Mouse (Mus musculus) heart, postnatal 25 days (tissue): Measurements from ENCODE around the gene Erp29. TPM values are rescaled to one million over a fixed set of nuclear protein-coding genes. Genes with fewer than 3 reads are reported as not detected.
"Not testable (repeated sequence)": the region's sequence is repeated elsewhere in the genome, so short reads cannot be mapped to it uniquely, and the experiment has no call there.

Source experiments
- DNase-seq: peaks from one replicate; pipeline ENCODE4 v3.0.0; 2022; ENCODE audit warnings: low spot score
- intact Hi-C: fragments of 180-260 bp; cut with DNase I; formaldehyde crosslinking; loops from one replicate; pipeline ENCODE4 v1.15.1; 2025
- total RNA-seq, 2 experiments: library from RNA; stranded (reverse); gene quantifications; 2 replicates each; pipeline ENCODE4 v1.2.3; 2021

Gene Erp29
- total RNA-seq: 10 to 100 TPM; 83.2 to 84.7 TPM

- intact Hi-C loops: no loop called here
- DNase-seq: peak; percentile 98
Observed at GRCm38 (mm10) chr5:121452026-121452869, at the start of gene Erp29. Gene Erp29 (minus strand): TSS chr5:121452506.

GRCm38 (mm10) chr5:121501424-121501996, 49.2 kb upstream of the Erp29 start:
- intact Hi-C loops, DNase-seq: not testable (repeated sequence)

- no peak for DNase-seq
- intact Hi-C loops: no loop called here
Observed at GRCm38 (mm10) chr5:121500719-121501118, 48.4 kb upstream of the Erp29 start.

GRCm38 (mm10) chr5:121493305-121493704, 41.0 kb upstream of the Erp29 start:
- no peak for DNase-seq
- intact Hi-C loops: no loop called here

GRCm38 (mm10) chr5:121484801-121485200, 32.5 kb upstream of the Erp29 start:
- DNase-seq: no peak
- intact Hi-C loops: no loop called here

GRCm38 (mm10) chr5:121477680-121478079, 25.4 kb upstream of the Erp29 start:
- intact Hi-C loops: loop anchor here (2.0 to 5.0 kb wide), 2 partner anchors 27 to 35 kb away; partner anchors contain the start of gene Tmem116
- no peak for DNase-seq

GRCm38 (mm10) chr5:121476040-121476439, 23.7 kb upstream of the Erp29 start:
- intact Hi-C loops: loop anchor here (2.0 to 5.0 kb wide), 2 partner anchors 25 to 34 kb away; partner anchors contain the start of gene Tmem116
- DNase-seq: no peak

GRCm38 (mm10) chr5:121474610-121475009, 22.3 kb upstream of the Erp29 start:
- intact Hi-C loops: loop anchor here (5.0 kb wide), 1 partner anchor 32 kb away; no protein-coding TSS in a partner anchor

GRCm38 (mm10) chr5:121472411-121472810, 20.1 kb upstream of the Erp29 start:
- DNase-seq: no peak
- intact Hi-C loops: no loop called here

More at GRCm38 (mm10) chr5:121474610-121475009, 22.3 kb upstream of the Erp29 start:
- no peak for DNase-seq

GRCm38 (mm10) chr5:121469566-121469965, 17.3 kb upstream of the Erp29 start:
- DNase-seq: no peak
- intact Hi-C loops: no loop called here

- DNase-seq: no peak
- intact Hi-C loops: no loop called here
Observed at GRCm38 (mm10) chr5:121463601-121464250, 11.4 kb upstream of the Erp29 start.

GRCm38 (mm10) chr5:121462967-121463366, 10.7 kb upstream of the Erp29 start:
- no peak for DNase-seq
- intact Hi-C loops: no loop called here

GRCm38 (mm10) chr5:121462171-121462502, 9.8 kb upstream of the Erp29 start:
- no peak for DNase-seq
- intact Hi-C loops: no loop called here

- DNase-seq: no peak
- intact Hi-C loops: no loop called here
Observed at GRCm38 (mm10) chr5:121461339-121462170, 9.2 kb upstream of the Erp29 start.

- intact Hi-C loops: no loop called here
- no peak for DNase-seq
Observed at GRCm38 (mm10) chr5:121455510-121456265, 3.4 kb upstream of the Erp29 start.

- no peak for DNase-seq
- intact Hi-C loops: no loop called here
Observed at GRCm38 (mm10) chr5:121454503-121454782, 2.1 kb upstream of the Erp29 start.

- no peak for DNase-seq
- intact Hi-C loops: no loop called here
Observed at GRCm38 (mm10) chr5:121453743-121454502, 1.6 kb upstream of the Erp29 start.

- DNase-seq: no peak
- intact Hi-C loops: no loop called here
Observed at GRCm38 (mm10) chr5:121452906-121453305, 600 bp upstream of the Erp29 start.

GRCm38 (mm10) chr5:121451644-121452025, 671 bp downstream of the Erp29 start, which contains the start of gene Tmem116:
Gene Tmem116 (plus strand): TSS chr5:121451893.
- intact Hi-C loops: loop anchor here (2.0 kb wide), 1 partner anchor 25 kb away; no protein-coding TSS in a partner anchor
- no peak for DNase-seq
